Mouse (Mus musculus): ENCODE data around the gene Gfap.

Gene Gfap

DNA sequence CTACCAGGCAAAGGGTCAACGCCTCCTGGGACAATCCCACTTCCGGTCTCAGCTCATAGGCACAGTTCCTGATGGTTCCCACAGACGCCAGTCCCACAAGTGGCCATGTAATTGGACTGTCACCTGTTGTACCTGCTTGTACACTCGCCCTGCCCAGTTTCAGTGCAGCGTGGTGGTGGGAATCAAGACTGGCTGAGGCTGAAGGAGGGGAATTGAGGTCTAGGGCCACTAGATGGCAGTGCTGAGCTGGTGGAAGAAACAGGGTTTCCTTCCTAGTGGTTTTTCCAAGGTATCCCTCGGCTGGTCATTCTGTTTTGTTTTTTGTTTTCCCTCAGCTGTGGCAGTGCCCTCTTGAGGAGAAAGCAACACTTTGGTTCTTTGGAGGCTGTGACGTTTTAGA, at the start of gene Gfap:
Gfap (minus strand) TSS at position 150 of the 400 bp plus-strand sequence.
- DNase-seq (ENCODE audit: low read depth), result peak; percentile 65

DNA sequence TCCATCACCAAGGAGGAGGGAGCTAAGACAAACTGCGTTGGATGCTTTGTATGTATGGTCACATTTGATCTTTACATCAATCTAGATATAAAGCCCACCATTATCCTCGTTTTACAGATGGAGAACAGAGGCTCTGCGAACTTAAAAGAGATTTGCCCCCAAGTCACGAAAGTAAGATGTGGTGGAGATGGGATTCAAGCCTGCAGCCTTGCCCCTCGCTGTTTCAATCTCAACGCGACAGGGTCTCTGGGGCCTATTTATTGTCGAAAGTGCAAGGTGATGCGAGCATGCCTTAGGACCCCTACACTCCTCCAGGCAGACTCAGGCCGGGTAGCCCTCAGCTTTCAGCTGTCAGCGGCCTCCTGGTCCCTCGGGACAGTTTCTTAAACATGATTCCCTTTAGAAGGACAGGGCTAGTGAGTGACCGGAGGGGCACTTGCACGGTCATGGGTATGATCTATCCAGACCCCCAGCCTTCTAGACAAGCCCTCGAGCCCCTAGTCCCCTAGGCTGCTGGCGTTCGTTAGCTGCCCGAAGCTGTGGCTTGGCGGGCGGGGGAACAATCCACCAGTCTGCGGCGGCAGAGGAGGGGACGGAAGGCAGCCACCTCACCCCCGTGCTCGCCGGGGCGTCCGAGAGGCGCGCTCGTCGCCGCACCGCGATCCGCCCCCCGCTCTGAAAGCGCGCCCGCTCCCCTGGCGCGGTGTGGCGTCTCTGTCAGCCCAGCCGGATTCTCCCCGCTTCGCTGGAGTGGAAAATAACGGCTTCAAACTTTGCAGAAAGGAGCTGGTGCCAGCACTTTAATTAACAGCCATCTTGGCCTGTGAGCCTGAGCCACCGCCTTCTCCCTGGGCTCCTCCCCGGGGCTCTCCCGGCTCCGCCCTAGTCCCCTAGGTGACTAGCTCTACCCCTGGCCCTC, 47.6 kb upstream of the Gfap start:
- DNase-seq (ENCODE audit: low read depth), result no peak

GRCm38 (mm10) chr11:102946992-102947343, 46.3 kb upstream of the Gfap start:
- no peak for DNase-seq (ENCODE audit: low read depth)

- peak; percentile 30 for DNase-seq (ENCODE audit: low read depth)
Observed at GRCm38 (mm10) chr11:102946265-102946991, 45.7 kb upstream of the Gfap start, which contains the start of gene C1ql1. TSS of gene C1ql1 (minus strand) at chr11:102946688.

- DNase-seq (ENCODE audit: low read depth), result no peak
Observed at GRCm38 (mm10) chr11:102945306-102946264, 44.9 kb upstream of the Gfap start.

- DNase-seq (ENCODE audit: low read depth), result no peak
Observed at GRCm38 (mm10) chr11:102941236-102941635, 40.5 kb upstream of the Gfap start.

DNA sequence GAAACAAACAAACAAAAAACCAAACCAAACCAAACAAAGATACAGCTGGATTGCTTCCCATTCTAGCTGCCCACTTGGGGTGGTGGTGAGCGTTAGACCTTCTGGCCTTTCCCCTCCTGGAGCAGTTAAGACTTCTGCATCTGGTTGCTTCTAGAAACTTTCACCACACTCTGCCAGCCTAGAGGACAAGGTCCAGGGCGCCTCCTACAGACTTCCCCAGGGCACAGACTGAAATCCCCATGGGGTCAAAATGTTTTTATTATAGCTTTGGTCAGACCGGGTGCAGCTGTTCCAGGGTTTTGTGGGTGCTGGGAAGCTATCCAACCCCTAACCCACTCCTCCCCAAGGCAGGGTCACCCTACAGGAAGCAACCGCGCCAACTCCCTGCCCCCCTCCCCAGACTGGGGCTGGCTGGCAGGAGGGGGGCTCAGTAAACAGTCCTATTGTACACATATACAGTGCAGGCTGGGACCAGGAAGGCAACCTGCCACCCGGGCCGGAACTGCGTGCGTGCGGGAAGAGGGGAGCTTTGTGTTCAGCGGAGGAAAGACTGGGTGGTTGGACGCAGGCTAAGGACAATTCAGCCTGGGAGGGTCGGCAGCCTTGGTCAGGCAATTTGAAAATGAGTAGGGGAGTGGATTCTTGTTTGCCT, 38.4 kb upstream of the Gfap start:
- no peak for DNase-seq (ENCODE audit: low read depth)

- no peak for DNase-seq (ENCODE audit: low read depth)
Observed at GRCm38 (mm10) chr11:102937529-102938182, 36.9 kb upstream of the Gfap start.

GRCm38 (mm10) chr11:102936272-102936671, 35.6 kb upstream of the Gfap start:
- no peak for DNase-seq (ENCODE audit: low read depth)

DNA sequence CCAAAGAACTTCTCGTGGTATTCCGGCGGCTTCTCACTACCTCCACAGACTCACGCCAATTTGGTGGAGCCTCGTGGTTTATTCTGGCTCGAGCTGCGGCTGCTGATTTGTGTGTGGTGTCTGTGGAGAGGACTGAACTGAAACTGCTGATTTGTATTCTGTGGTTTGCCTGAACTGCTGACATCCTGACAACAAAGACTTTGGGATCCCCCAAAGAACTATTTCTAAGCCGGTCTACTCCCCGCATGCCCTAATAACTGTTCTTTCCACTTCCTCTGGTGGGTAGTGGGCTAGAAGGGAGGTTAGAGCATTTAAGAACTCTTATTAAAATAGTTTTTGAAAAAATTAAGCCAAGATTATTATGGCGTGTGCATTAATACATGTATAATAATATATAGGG, 30.0 kb upstream of the Gfap start:
- DNase-seq (ENCODE audit: low read depth), result no peak

DNA sequence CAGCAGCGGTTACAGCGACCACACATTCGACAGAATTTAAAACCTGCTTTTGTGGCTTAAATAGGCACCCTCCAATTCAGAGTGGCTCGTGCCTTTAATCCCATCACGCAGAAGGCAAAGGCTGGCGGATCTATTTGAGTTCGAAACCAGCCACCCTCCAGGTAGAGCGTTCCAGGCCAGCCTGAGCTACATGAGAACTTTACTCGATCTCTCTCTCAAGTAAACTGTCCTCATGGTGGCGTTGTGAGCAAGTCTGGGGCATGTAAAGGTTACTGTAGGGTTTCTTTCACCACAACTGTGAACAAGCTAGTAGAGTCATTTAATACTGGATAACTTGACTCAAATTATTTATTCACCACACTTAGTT, 24.6 kb upstream of the Gfap start:
- no peak for DNase-seq (ENCODE audit: low read depth)

DNA sequence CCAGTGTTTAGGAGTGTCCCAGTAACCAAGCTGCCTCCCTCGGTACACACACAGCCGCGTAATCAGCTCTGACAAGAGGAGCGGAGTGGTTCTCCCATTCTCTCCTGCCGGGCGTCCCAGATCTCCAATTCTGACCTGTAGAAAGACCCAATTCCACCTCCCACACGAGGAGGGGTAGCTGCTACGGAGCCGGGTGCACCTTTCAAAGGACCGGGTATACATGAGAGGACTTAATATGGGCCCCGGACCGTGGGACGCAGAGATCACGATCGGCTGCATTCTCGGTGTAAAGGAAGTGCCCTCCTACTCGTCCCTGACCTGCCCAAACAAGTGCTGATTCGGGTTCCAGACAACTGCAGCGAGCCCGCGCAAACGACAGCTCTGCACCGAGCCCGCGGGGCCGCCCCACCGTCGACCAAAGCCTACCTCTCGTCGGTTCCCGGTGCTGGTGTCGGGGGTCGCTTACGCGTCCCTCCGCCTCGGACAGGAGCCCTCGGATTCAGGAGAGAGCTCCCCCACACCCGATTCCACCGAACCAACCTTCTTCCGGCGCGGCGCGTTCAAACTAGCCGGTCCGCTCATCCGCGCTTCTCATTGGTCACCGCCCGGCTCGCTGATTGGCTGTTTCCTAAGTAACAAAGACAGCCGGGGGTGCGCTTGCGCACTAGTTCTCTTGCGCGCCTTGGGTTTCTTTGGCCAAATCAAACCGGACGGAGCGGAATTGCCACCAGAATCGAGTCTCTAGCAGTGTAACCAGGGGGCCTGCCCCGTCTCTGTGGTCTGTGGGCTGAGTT, 24.0 kb upstream of the Gfap start, which contains the start of gene Kif18b:
Kif18b (minus strand) TSS at position 568 of the 794 bp plus-strand sequence.
- peak; percentile 80 for DNase-seq (ENCODE audit: low read depth)

DNA sequence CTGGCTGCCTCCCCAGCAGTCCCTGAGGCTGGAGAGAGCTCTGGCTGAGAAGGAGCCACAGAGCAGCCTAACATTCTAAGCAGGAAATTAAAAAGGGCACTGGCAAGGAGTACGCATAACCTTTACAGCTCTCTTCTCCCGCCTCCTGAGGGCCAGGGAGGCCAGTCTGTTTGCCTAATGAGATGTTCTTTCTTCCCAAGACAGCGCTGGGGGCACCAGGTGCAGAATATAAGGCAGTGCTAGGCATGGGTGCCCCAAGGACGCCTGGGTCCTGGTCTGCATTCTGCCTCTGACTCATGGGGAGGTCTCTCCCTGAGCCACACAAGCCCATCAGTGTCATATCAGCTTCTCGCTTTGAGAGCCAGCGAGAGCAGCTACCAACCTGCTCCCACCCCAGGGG, 20.8 kb upstream of the Gfap start:
- no peak for DNase-seq (ENCODE audit: low read depth)

DNA sequence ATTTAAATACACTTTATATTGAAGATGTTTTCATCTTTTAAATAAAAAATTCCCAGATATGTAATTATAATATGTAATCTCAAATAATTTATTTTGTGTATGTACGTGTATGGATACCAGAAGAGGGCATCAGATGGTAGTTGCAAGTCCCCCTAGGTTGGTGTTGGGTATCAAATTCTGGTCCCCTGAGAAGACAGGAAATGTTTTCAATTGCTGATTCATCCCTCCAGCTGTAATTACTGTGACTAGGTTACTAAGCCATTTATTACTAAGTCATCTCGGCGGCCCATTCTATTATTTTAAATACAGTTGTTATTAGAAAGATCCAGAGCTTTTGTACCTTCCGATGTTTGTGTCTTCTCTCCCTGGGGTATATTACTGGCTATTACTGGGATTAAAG, 17.4 kb upstream of the Gfap start:
- no peak for DNase-seq (ENCODE audit: low read depth)

DNA sequence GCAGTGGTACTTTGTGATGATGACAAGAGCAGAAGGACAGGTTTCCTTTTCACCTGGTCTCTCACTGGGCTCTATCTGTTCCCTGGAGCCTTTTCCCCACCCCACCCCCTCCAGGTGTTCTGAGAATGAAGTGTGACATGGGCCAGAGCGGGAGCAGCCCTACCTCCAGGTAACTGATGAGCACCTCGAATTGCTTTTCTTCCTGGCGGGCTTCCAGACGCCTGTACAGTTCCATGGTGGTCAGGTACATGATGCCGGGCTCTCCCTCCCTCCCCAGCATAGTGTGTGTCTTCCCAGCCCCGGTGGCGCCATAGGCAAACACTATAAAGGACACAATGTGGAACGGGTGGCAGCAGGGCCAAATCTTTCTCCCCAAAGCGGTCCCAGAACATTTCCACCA, 14.7 kb upstream of the Gfap start:
- no peak for DNase-seq (ENCODE audit: low read depth)

GRCm38 (mm10) chr11:102911376-102911775, 10.7 kb upstream of the Gfap start:
- DNase-seq (ENCODE audit: low read depth), result no peak

DNA sequence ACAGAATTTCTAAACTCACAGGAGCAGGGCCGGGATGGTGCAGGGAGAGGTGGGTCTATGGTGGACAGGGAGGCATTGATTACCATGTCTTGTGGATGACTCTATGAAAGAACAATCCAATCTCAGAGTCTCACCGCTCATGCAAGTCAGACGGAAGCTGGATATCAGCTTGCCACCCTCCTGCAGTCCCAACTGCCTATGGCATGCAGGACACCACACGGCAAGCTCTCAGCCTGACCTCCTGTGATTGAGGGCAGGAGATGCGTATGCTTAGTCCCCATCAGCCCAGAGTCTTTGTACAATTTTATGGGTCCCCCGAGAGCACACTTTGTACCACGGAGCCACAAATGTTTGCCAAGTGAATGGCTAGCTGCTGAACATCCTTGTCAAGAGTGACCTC, 2.9 kb upstream of the Gfap start:
- no peak for DNase-seq (ENCODE audit: low read depth)

- DNase-seq (ENCODE audit: low read depth), result no peak
Observed at GRCm38 (mm10) chr11:102902107-102902506, 1.4 kb upstream of the Gfap start.

DNA sequence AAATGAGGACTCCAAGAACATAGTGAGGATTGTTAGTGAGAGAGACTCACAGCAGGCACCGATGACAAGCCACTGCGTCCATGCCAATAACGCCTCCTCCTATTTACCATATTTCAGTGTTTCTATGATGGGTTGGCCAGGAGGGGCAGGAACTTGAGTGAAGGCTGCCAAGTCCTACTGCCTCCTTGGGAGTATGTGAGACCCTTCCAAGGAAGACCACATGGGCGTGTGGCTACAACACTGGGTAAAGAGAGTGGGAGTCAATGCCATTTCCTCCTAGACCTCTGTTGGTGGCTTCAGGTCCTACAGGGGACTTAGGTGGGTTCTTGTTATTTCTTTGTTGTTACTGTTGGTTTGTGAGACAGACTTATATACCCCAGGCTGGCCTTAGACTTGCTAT, 487 bp upstream of the Gfap start:
- DNase-seq (ENCODE audit: low read depth), result no peak

DNA sequence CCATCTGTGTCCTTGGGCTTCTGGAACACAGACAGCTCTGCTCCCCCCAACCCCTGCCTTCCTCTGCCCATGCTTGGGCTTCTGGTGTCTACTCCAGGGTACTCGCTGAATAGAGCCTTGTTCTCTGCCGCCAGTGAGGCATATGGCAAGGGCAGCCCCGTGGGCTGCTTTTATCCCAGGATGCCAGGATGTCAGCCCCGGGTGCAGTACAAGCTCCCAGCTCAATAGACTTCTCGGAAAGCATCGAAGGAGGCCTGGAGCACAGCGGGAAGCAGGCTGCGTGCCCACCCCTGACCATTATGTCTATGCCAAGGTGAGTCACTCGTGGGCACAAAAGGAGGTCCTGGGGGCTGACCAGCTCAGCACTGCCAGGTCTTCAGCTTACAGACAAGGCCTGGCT, 2.3 kb downstream of the Gfap start:
- no peak for DNase-seq (ENCODE audit: low read depth)
